Mouse (Mus musculus) Muller cell, postnatal 12 days (primary cell): ENCODE measurements around the gene Tcf7l2.

Experiments
- DNase-seq: peaks from one replicate; pipeline ENCODE4 v3.0.0-alpha.2; 2015; ENCODE audit errors: inconsistent ontology term

The Tcf7l2 gene

DNA sequence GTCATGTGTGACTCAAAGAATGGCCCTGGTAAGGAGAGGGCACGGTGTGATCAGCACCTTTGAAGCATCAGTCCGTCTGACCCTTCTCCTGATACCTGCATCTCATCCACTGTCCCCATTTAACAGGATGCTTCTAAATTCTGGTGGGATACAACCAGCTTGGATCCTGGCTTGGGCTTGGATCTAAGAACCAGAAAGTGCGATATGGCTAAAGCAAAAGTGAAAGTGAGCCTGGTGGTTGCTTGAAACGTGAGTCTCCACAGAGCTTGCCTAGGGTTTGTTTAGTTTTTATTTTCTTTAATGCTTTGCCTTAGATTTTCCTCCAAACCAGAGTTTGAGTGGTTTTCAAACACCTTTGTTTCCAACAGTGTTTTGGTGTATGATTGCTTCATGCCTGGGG, 51.4 kb downstream of the Tcf7l2 start:
- DNase-seq, result no peak

DNA sequence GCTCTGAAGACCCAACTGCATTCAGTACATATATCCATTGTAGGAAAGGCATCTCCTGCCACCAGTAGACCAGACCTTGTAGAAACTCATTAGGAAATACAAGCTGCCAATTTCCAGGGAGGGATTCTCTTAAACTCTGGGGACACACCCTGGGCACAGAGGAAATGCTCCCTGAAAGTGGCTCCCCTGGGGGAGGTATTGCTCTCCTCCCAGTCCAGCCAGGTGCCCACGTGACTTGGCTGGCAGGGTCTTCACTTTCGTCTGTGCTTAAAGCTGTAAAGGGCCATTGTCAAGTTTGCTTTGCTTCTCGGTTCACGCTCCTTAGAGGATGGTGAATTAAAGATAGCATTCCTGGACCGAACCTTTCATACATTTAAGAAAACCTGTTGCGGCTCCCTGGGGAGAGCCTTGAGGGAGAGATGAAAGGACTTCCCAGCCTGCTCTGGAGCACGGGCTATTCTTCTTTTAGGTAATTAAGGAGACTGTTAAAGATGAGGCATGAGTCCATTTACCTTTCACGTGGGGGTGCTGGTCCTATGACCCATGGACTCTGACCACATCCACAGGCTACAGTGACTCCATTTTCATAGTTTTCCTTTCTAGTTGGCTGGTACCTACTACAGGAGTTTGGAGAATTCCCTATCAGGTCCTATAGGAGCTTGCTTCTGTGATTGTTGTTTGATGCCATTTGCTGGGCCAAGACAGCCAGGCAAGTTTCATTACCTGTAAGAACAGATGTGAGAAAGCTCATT, 52.8 kb downstream of the Tcf7l2 start:
- DNase-seq, result no peak

DNA sequence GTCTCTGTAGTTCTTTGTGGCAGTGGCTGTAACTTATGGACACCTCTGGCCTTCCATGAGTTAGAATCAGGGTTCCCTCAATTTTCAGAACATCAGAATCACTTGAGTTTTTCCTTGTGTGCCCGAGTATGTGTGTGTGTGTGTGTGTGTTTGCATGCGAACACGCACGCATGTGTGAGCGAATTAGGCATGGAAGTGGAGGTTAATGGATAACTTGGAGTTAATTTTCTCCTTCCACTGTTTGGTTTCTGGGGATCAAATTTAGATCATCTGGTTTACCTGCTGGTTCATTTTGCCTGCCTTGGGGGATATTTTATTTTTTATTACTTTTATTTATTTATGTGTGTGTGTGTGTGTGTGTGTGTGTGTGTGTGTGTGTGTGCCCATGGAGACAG, 53.3 kb downstream of the Tcf7l2 start:
- no peak for DNase-seq

DNA sequence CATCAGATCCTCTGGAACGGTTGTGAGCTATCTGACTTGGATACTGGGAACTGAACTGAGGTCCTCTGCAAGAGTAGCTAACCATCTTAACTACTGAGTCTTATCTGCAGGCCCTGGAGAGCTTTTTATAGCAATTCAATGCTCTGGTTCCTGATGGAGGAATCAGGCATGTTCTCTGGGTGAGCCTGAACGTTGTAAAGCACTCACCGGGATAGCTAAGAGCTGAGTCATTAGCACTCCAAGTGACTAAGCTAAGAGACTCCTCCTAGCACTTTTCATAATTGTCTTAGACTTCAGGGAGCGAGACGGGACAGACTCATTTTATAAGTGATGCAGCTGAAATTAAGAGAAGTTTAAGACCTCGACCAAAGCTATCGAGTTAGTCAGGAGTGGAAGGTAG, 53.7 kb downstream of the Tcf7l2 start:
- no peak for DNase-seq

DNA sequence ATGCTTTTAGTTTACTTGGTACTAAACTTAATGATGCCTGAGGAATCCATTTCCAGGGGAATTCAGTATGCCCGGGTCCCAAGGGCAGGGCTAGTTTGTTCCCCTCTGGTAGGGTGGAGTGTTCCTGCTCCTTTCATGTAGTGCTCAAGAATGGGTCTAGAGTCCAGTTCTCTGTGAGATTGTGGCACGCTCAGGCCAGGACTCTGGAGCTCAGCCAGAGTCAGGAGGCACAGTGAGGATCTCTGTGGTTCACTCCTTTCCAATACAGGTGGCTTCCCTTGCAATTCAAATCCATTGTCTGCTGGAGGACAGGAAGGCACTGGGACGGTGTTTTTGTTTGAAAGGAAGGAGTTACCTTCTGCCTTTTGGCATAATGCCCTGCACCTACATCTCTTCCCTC, 56.2 kb downstream of the Tcf7l2 start:
- DNase-seq, result no peak

DNA sequence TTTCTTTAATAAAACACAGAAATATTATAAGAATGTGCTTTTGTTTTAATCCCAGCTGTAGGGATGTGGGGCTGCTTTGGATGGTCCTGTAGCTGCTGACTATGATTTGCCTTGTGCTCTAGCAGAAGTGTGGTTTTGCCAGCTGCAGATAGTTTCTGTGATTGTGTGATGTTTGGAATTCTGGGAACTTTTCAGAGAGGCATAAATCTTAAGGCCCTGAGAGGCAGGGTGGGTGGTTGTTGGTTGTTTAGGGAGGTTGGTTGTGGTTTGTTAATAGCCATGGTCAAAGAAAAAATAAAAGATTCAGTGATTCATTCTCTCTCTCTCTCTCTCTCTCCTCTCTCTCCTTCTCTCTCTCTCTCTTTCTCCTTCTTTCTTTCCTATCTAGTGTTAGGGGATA, 57.8 kb downstream of the Tcf7l2 start:
- no peak for DNase-seq

DNA sequence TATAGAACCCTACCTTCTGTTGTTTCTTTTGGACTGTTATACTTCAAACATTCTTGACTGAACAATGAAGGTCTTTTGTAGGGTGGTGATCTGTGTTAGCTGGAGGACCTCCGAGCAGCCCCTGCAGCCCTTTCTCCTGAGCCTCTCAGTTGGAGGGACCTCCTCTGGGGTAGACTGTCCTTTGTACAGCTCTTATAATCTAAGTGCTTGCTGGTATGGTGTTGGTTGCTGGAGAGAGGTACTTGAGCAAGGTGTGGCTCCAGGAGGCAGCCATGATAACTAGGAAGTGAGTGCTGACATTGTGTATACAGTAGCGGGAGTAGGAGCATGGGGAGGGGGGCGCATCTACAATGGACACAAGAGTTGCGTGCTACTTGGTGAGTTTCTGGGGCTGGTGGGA, 58.4 kb downstream of the Tcf7l2 start:
- DNase-seq, result no peak

DNA sequence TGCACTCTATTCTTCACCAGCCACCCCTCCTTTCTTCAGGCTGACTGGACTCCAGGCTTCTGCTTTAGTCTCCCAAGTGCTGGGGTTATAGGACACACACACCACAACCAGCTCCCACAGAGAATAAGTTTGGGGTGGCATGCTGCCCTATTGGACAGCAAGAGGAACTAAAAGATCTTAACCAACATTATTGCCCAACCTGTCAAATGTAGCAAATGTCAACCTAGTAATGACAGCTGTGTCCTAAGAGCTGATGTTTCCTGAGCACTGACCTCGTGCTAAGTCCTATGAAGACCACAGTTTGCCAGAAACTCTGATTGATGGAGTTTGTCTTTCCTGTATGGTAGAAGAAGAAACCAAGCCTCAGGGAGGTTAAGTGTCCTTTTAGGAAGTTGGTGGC, 61.5 kb downstream of the Tcf7l2 start:
- DNase-seq, result no peak

DNA sequence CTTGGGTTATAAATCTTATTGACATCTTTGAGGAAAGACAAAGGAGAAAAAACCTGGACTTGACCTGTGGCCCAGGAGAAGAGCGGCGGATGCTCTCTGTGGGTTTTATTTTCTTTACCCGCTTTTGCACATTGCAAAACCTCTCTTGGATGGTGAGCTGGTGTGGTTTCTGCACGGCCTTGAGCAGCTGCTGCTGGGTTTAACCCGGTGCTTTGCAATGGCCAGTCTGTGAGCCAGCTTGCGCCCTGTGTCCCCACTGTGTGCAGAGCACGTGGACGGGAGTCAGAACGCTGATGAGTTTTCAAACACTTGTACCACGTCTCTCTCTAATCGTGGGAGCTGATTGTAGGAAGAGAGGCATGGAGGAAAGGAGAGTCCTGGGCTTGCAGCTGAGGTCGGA, 62.2 kb downstream of the Tcf7l2 start:
- no peak for DNase-seq

DNA sequence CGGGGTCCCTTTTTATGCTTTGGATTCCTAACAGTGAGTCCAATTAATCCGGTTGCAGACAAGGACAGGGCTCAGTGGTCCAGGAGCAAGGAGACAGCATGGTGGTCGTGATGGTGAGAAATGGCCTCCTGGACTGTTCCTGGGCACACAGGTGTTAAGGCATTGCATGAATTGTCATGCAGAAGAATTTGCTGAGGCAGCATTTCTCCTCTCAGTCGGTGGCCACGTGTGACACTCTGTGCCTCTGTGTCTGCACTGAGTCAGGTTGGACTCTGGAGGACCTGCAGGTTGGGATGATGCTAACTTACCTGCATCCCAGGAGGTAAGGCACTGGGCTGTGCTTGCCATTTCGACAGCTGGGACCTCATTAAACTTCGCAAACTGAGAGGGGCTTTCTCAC, 63.2 kb downstream of the Tcf7l2 start:
- no peak for DNase-seq

DNA sequence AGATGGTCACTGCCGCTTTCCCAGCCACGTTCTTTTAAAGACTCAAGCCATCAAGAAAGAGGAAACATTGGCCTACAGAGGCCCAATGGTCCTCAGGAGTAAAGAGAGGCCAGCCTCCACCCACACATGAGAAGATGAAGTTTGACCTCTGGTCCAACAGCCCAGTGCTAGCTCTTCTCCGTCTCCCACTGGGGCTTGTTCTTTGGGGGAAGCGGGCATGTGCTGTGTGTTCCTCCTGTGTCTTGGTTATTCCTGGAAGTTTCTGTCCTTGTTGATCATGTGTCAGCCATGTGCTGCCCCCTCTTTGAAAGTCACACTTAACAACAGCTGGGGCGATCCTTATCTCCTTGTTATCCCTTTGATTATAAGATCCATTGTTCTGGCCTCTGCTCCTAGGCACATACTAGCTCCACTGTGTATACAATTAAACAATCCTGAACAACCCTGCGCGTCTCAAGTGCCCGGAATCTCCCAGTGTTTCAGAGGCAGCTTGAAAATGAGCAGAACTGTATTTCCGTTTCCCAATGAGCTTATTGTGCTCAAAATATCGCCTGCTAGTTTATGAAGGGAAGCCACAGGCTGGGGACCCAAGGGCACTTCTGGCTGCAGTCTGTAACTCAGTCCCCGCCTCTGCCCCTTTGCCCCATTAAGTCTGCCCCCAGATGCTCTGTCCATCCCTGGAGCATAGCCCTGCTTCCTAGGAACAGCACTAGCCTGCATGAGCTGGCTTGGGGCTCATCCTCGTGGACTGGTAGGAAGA, 65.0 kb downstream of the Tcf7l2 start:
- DNase-seq, result peak; percentile 61

DNA sequence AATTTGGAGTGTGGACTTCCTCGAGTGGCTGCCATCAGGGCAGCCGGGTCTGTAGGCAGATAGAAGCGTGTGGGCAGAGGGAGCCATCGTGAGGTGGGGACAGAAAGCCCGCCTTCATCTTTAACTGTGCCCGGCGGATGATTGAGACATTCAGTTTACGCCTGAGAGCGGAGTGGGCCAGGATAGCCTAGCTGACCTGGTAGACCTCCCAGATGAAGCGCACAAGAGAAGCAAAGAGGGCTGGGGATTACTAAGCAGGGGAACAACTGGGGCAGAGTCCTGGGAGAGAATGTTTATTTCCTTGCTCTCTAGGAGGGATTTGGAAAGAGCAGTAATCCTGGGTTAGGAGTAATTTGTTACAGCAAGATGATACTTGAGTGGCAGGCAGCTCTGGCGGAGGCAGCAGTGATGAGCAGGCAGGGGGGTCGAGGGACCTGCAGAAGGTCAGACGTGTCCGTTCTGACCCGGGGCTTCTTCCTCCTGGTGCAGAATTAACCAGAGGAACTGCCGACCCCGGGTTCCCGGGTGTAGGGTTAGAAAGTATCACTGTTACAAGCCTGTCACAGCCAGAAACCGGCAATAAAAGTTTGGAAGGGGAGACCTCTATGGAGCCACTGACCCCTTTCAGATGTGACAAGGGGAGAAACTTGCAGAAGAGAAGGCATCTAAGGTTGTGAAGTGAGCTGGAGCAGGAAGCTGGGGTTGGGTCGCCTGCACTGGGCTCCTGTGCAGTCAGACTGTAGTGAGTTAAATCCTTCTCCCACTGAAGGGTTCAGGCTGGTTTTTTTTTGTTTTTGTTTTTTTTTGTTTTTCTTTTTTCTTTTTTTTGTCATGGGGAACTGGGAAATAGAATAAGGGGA, 65.8 kb downstream of the Tcf7l2 start:
- DNase-seq, result no peak

DNA sequence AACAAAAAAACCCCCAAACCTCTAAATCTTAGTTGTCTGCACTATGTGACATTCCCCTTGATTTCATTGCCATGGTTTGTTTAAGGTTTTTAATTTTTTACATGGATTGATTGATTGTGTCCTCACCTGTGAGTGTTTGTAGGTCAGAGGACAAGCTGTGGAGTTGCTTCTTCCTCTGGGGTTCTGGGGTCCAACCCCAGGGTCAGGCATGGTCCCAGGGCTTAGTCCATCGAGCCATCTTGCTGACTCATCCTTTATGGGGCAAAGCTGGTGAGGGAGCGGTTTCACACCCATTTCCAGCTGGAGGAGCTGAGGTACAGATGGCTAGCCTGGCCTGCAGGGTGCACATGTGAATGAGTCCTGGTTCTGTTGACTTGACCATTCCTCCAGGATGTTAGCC, 66.7 kb downstream of the Tcf7l2 start:
- DNase-seq, result no peak

DNA sequence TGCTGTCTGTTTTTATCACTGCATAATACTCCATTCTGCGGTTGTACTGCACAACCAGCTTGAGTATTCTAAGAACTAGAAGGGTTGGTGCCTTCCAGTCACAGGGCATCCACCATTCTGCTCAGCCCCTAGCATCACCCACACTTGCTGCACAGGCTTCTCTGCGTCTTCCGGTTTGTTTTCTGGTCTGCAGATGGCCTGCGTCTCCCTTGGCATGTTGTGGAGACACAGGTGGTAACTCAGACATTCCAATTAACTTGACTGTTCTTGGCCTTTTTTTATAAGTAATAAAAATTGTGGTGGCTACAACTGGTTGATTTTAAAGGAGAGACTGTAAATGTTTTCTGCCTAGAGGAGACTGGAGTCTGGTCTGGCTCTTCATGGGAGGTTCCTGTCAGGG, 67.9 kb downstream of the Tcf7l2 start:
- DNase-seq, result no peak

DNA sequence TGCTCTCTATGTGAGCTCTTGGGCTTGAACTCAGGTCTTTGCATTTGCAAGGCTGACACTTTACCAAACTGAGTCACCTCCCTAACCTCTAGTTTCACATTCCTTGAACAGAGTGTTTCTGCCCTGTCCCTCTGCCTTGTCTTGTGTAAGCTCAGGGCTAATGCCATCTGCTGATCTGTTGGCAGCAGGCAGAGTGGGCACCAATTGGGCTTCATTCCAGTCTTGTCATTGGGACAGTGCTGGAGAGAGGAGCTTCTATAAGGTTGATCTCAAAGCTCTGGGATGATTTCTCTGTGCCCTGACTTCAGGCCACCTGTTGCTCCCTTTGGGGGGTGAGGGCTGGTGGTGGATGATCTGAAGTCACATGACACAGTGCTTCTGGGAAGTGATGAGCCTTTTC, 70.6 kb downstream of the Tcf7l2 start:
- no peak for DNase-seq

DNA sequence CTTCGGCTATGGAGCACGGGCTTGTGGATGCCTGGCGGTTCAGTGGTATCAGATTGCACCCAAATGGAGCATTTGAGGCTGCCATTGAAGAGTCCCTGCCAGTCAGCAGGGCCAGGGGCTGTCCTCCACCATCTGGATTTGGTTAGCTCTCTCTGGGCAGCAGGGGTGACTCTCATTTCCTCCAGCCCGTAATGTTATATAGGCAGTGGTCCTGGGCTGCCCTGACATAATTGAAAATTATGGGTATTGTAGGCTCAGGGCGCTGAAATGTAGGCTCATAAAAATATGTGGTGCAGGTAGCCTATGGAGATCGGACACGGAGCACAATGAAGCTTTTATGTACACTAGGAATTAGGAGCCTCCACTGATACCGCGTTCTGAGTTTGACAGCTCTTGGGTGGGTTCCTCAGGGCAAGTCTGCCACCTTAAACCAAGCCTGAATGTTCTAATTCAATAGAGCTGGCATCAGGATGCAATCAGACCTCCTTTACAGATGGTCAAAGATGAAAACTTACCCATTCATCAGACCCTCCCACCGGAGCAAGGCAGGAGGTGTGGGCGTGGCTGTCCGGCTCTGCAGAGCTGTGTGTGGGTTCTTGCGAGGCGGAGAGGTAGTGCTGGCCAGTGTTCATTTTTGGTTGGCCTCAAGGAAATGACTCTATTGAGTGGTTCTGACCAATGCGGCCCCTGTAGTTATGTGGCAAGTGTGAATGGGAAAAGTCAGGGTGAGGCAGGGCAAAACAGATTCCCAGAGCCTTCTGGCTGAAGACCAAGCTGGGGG, 73.6 kb downstream of the Tcf7l2 start:
- DNase-seq, result no peak

DNA sequence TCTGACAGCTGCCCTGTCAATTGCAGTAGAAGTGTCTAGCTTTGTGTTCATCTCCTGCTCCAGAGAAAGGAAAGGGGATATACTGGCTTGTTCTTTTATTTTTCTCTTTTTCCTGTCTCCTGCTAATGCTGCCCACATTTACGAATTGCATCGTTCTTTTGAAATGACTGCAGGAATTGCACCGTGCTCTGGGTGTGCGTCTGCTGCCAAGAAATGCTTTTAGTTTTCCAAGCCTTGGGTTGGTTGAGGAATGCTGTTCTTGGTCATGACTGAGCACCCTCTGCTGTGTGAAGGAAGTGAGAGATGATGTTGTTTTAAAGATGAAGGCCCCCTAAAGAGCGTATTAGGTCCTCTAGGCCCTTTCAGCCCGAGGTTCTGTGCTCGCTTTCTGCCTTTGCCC, 75.4 kb downstream of the Tcf7l2 start:
- DNase-seq, result no peak

DNA sequence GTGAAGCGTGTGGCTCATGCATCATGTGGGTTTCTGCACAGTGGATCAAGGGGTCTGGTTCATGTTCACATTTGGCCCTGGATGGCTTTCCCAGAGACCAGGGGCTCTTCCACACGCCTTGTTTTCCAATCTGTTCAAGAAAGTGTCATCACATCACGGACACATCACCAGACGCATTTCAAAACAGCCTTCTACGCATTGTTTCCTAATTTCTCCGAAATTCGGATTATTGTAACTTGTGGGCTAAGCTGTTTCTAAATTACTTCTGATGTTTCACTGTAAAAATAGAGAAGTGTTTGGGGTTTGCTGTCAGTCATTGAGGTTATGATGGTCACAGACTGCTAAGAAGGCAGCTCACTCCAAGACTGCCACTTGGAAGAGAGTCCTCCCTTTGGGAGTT, 78.6 kb downstream of the Tcf7l2 start:
- no peak for DNase-seq

DNA sequence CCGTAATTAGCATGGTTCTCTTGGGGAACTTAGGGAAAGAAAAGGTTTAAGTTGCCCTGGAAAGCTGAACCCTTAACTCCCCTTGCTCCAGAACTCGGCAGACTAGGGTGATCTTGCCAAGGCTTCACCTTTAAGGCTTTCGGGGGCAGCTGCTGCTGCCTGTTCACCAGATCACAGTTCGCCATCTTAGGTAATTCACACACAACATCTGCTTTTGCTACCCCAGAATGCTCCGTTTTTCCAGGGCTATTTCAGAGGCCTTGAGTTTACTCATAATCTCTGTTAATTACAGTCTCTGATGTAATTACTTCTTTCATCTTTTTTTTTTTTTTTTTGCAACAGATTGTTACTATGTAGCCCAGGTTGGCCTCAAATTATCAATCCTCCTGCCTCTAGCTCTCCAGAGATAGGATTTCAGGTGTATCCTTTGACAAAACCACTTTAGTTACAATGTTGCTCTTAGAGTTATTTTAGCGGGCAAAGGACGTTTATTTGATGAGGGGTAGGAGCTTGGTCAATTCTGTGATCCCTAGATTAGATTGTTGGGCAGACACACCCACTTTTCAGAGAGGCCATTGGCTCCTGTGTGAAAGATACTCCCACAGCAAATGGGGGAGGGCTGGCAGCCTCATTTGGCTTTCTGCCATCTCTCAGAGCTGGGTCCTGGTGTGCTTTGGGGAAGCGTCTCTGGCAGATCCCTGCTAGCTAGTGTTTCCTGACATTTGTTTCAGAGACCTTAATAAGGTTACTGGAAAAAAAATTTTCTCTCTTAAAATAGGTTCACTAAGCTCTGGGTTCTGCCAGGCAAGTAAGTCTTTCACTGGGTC, 83.6 kb downstream of the Tcf7l2 start:
- no peak for DNase-seq

DNA sequence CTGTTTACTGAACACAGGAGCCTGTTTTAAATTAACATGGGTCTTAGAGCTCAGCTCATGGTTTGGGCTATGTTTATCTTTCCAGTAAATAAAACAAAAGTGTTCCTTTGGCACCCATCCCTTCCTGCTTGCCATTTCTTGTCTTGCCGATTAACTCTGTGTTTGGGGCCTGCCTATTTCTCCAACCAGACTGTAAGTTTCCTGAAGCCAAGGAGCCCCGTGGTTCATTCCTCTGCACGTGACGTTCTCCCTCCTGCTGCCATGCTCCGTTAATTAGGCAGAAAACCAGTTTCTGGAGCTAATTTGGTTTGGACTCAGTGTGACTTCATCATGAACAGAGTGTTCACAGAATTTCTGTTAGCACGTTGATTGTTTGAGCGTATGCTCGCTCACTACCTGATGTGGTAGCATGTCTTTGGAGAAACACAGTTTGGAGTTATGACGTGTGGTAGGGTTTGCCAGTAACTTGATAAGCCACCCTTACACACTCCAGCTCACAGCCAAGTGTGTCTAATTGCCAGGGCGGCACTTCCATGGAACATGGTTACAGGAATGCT, 84.4 kb downstream of the Tcf7l2 start:
- no peak for DNase-seq
